Mouse (Mus musculus): ENCODE measurements around the gene Disc1.

The Disc1 gene

GRCm38 (mm10) chr8:125225266-125225665, 171.3 kb downstream of the Disc1 start:
- DNase-seq, result no peak

GRCm38 (mm10) chr8:125226989-125227624, 173.1 kb downstream of the Disc1 start:
- DNase-seq, result peak; percentile 24

- peak; percentile 38 for DNase-seq
Observed at GRCm38 (mm10) chr8:125230526-125231131, 176.6 kb downstream of the Disc1 start.

GRCm38 (mm10) chr8:125232724-125233123, 178.7 kb downstream of the Disc1 start:
- no peak for DNase-seq

GRCm38 (mm10) chr8:125235898-125236835, 182.2 kb downstream of the Disc1 start:
- DNase-seq, result peak; percentile 50

GRCm38 (mm10) chr8:125240763-125241162, 186.8 kb downstream of the Disc1 start:
- DNase-seq, result no peak

GRCm38 (mm10) chr8:125242382-125242781, 188.4 kb downstream of the Disc1 start:
- DNase-seq, result no peak

- DNase-seq, result no peak
Observed at GRCm38 (mm10) chr8:125242921-125243320, 188.9 kb downstream of the Disc1 start.

- DNase-seq, result no peak
Observed at GRCm38 (mm10) chr8:125246737-125247292, 192.8 kb downstream of the Disc1 start.

GRCm38 (mm10) chr8:125247349-125247748, 193.4 kb downstream of the Disc1 start:
- no peak for DNase-seq

- no peak for DNase-seq
Observed at GRCm38 (mm10) chr8:125252946-125253345, 199.0 kb downstream of the Disc1 start.

GRCm38 (mm10) chr8:125253505-125254180, 199.6 kb downstream of the Disc1 start:
- no peak for DNase-seq

GRCm38 (mm10) chr8:125254188-125255005, 200.4 kb downstream of the Disc1 start:
- peak; percentile 96 for DNase-seq

- DNase-seq, result peak; percentile 76
Observed at GRCm38 (mm10) chr8:125255006-125255685, 201.2 kb downstream of the Disc1 start.

- DNase-seq, result no peak
Observed at GRCm38 (mm10) chr8:125257660-125258059, 203.7 kb downstream of the Disc1 start.

GRCm38 (mm10) chr8:125258806-125259500, 205.0 kb downstream of the Disc1 start:
- DNase-seq, result no peak

- no peak for DNase-seq
Observed at GRCm38 (mm10) chr8:125268181-125268705, 214.2 kb downstream of the Disc1 start.

GRCm38 (mm10) chr8:125270292-125270691, 216.3 kb downstream of the Disc1 start:
- no peak for DNase-seq

- DNase-seq, result no peak
Observed at GRCm38 (mm10) chr8:125271357-125271756, 217.4 kb downstream of the Disc1 start.
